ENCODE assay signal across 8 mouse cellular contexts in genomic region chr16:96082301-96083178, GRCm38 (mm10). TPM values are rescaled to one million over a fixed set of nuclear protein-coding genes. Genes with fewer than 3 reads are reported as not detected.
DNase-seq lines count a peak whose midpoint lies in the region; ATAC-seq lines count a peak whose summit lies in the region.

Brwd1 (minus strand) TSS chr16:96082526.

- no peaks in the 10 kb centered on the region for H3K27me3 ChIP-seq in embryonic facial prominence, embryonic 10.5 days (replicated peaks; ENCODE audit: low read depth, poor library complexity, severe bottlenecking)
- no peaks in the 10 kb centered on the region for H3K27me3 ChIP-seq in intestine, embryonic 16.5 days (replicated peaks; ENCODE audit: control insufficient read depth, insufficient read depth, low read length)

- H3K36me3 ChIP-seq in embryonic facial prominence, embryonic 10.5 days (replicated peaks): peaks cover 35% of the 10 kb centered on the region
- peaks cover 12% of the 10 kb centered on the region for H3K36me3 ChIP-seq in intestine, embryonic 16.5 days (ENCODE audit: control insufficient read depth, insufficient read depth, low read length)

- peaks cover 26% of the 10 kb centered on the region for H3K4me1 ChIP-seq in embryonic facial prominence, embryonic 10.5 days
- peaks cover 19% of the 10 kb centered on the region for H3K4me1 ChIP-seq in intestine, embryonic 16.5 days (ENCODE audit: control insufficient read depth, insufficient read depth, low read length)

- peak within 1 kb of the TSS; percentile 97 for H3K27ac ChIP-seq in embryonic facial prominence, embryonic 10.5 days (replicated peaks)
- peak within 1 kb of the TSS; percentile 98 for H3K27ac ChIP-seq in intestine, embryonic 16.5 days (ENCODE audit: low read length)

- peak within 1 kb of the TSS; percentile 97 for H3K9ac ChIP-seq in intestine, embryonic 16.5 days (ENCODE audit: low read depth, low read length)

- peak; percentile 79 for ATAC-seq in intestine, embryonic 16.5 days

- peak within 1 kb of the TSS; percentile 76 for H3K4me2 ChIP-seq in intestine, embryonic 16.5 days (ENCODE audit: low read depth, low read length)

- no peaks in the 10 kb centered on the region for H3K9me3 ChIP-seq in embryonic facial prominence, embryonic 10.5 days
- H3K9me3 ChIP-seq in intestine, embryonic 16.5 days (ENCODE audit: control insufficient read depth, low read length): no peaks in the 10 kb centered on the region

- intact Hi-C loops in left cerebral cortex, postnatal 25 days (cut with DNase I): loop anchor here (1.0 kb wide), 2 partner anchors 45 to 63 kb away; partner anchors contain the start of genes Hmgn1 and Wrb

- peak within 1 kb of the TSS; percentile 99 for H3K4me3 ChIP-seq in embryonic facial prominence, embryonic 10.5 days
- peak within 1 kb of the TSS; percentile 95 for H3K4me3 ChIP-seq in intestine, embryonic 16.5 days (ENCODE audit: low read length)

- peak; percentile 94 for DNase-seq in adrenal gland, postnatal 10 days
- peak; percentile 96 for DNase-seq in embryonic facial prominence, embryonic 10.5 days (ENCODE audit: low spot score)
- peak; percentile 51 for DNase-seq in gonadal fat pad, adult 2 months (ENCODE audit: low read depth)
- DNase-seq in left cerebral cortex, postnatal 25 days (ENCODE audit: low spot score in 2 of 2): peak; percentile 91 to 93
- DNase-seq in mesoderm, embryonic 11.5 days (ENCODE audit: low read depth, low spot score): peak; percentile 94
- DNase-seq in right cerebral cortex, postnatal 36 days (ENCODE audit: low spot score in 2 of 2): peak; percentile 85 to 87
- peak; percentile 91 to 93 for DNase-seq in urinary bladder, postnatal 4 days (ENCODE audit: low spot score in 2 of 2)

- WGBS in embryonic facial prominence, embryonic 10.5 days: under 1% methylated on average over 107 of the region's 107 CpGs
- under 1% methylated on average over 75 of the region's 107 CpGs for WGBS in intestine, embryonic 16.5 days

RNA-seq across cellular contexts. Expression of gene Brwd1, which starts in this region (rescaled TPM):
- total RNA-seq in adrenal gland, postnatal 10 days (2021): 10 to 100 TPM; 67.0 to 85.9 TPM
- polyA plus RNA-seq in embryonic facial prominence, embryonic 10.5 days (2016; fragmentation: Nextera tagmentation; extraction: Ambion mirVana): 127 and 130 TPM in 2 replicates
- 34.0 and 36.2 TPM in 2 replicates for polyA plus RNA-seq in gonadal fat pad, adult 2 months (2012; rRNA removed)
- 47.0 and 51.6 TPM in 2 replicates for polyA plus RNA-seq in intestine, embryonic 16.5 days (2015; fragmentation: Nextera tagmentation; extraction: Ambion mirVana)
- 100 to 1,000 TPM; 135 to 159 TPM for total RNA-seq in left cerebral cortex, postnatal 25 days (2021)

Comparison
In these comparisons a context has a peak if more than half of its experiments do, and no peak if none do; other contexts are left out.
1. Peak in every context shown above with its lines: DNase-seq, ATAC-seq, H3K4me3 ChIP-seq and H3K27ac ChIP-seq.